Mouse (Mus musculus): ENCODE results near the gene Prickle1. TPM values are rescaled to one million over a fixed set of nuclear protein-coding genes. Genes with fewer than 3 reads are reported as not detected.

Gene Prickle1
- polyA plus RNA-seq, 1 experiment from 2014 or later = 18.1 TPM

DNA sequence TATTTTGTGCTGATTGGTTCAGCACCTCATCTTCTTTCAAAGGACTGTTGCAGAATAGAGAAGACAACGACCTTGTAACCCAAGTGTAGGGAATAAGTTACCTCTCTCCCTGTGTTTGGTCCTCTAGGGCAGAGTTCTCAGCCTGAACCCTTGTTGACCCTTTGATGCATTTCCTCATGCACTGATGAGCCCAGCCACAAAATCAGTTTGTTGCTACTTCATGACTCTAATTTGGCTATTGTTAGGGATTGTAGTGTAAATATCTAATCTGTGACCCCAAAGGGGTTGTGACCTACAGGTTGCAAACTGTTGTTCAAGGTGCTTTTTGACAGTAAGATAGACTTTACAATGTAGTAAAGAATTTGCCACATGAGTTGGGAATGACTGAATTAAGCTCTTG lies 142.4 kb downstream of the Prickle1 start:
- no peaks in the 10 kb centered on the region for H3K27me3 ChIP-seq (replicated peaks; ENCODE audit: control insufficient read depth, insufficient read depth, low read length)
- H3K27ac ChIP-seq (ENCODE audit: low read length) = no peak overlapping the region
- ATAC-seq = no peak
- H3K4me3 ChIP-seq (ENCODE audit: low read length) = no peak overlapping the region
- H3K4me2 ChIP-seq (ENCODE audit: low read depth, low read length) = no peak overlapping the region
- no peak overlapping the region for H3K9ac ChIP-seq (ENCODE audit: low read depth, low read length)
- 85% methylated on average over 1 of the region's 1 CpGs for whole genome bisulfite sequencing
- H3K9me3 ChIP-seq (ENCODE audit: control insufficient read depth, low read length) = no peaks in the 10 kb centered on the region
- H3K36me3 ChIP-seq (ENCODE audit: control insufficient read depth, insufficient read depth, low read length) = no peaks in the 10 kb centered on the region
- H3K4me1 ChIP-seq (ENCODE audit: control insufficient read depth, insufficient read depth, low read length) = no peaks in the 10 kb centered on the region

Other genes starting within 250 kb of the Prickle1 start
- 95.2 and 101 TPM in 2 replicates for gene Zcrb1, start 197.6 kb downstream of the Prickle1 start, polyA plus RNA-seq (2015; fragmentation: Nextera tagmentation; extraction: Ambion mirVana)
- 26.9 and 29.2 TPM in 2 replicates for gene Pphln1, start 197.5 kb downstream of the Prickle1 start, polyA plus RNA-seq (2015; fragmentation: Nextera tagmentation; extraction: Ambion mirVana)

Measured in intestine, embryonic 16.5 days (tissue).